Mouse (Mus musculus): ENCODE measurements around the gene Cst7.

GRCm38 (mm10) chr2:150567051-150567450 lies 3.2 kb upstream of the Cst7 start:
- TF ChIP-seq POLR2A (IDR thresholded peaks at IDR 0.05; ENCODE audit: borderline replicate concordance, extremely low read depth, insufficient read depth, insufficient read length, poor library complexity, severe bottlenecking) (no peak), CTCF (IDR thresholded peaks at IDR 0.05; ENCODE audit: borderline replicate concordance, extremely low read depth, insufficient read depth, insufficient read length) (no peak)

Measured in brain, embryonic 14.5 days (tissue).